Mouse (Mus musculus) limb, embryonic 11.5 days (tissue): ENCODE measurements at regions not wholly inside any gene's neighbourhood (a gene's known extent, or its start where the extent isn't known, plus 50 kb on each side); places are given as distances from the start of the nearest gene placed in this dataset.

Experiments used
- ATAC-seq: fragments of 200-750 bp; cut with Nextera tagmentation; 2 replicates; pipeline ENCODE4 v1.8.0; 2017; ENCODE audit warnings: low read depth; ENCODE audit not compliant: insufficient number of reproducible peaks, low FRiP score, low TSS enrichment
- DNase-seq: peaks from one replicate; pipeline ENCODE4 v3.0.0-alpha.2; 2015; ENCODE audit warnings: low spot score
- H3K27ac ChIP-seq: fragments of 300-500 bp; sonication (generic); replicated peaks from 2 replicates; pipeline ENCODE4 v1.5.1; 2014; ENCODE audit warnings: low read depth, mild to moderate bottlenecking, low read length
- H3K27me3 ChIP-seq: fragments of 300-500 bp; sonication (generic); 2 replicates; pipeline ENCODE4 v1.6.1; 2014; ENCODE audit warnings: mild to moderate bottlenecking, low read length, mixed read lengths; ENCODE audit not compliant: control insufficient read depth, insufficient read depth
- H3K36me3 ChIP-seq: fragments of 300-500 bp; sonication (generic); 2 replicates; pipeline ENCODE4 v1.6.1; 2014; ENCODE audit warnings: mild to moderate bottlenecking, low read length, moderate library complexity, mixed read lengths; ENCODE audit not compliant: control insufficient read depth, insufficient read depth
- H3K4me1 ChIP-seq: fragments of 300-500 bp; sonication (generic); 2 replicates; pipeline ENCODE4 v1.6.1; 2014; ENCODE audit warnings: low read length, mixed read lengths; ENCODE audit not compliant: control insufficient read depth, insufficient read depth
- H3K4me2 ChIP-seq: fragments of 300-500 bp; sonication (generic); 2 replicates; pipeline ENCODE4 v1.6.1; 2014; ENCODE audit warnings: low read depth, mild to moderate bottlenecking, moderate library complexity; ENCODE audit not compliant: severe bottlenecking
- H3K4me3 ChIP-seq: fragments of 300-500 bp; sonication (generic); 2 replicates; pipeline ENCODE4 v1.5.1; 2014; ENCODE audit warnings: low read depth, low read length
- H3K9ac ChIP-seq: fragments of 300-500 bp; sonication (generic); 2 replicates; pipeline ENCODE4 v1.6.1; 2014; ENCODE audit warnings: mild to moderate bottlenecking, low read length
- H3K9me3 ChIP-seq: fragments of 300-500 bp; sonication (generic); 2 replicates; pipeline ENCODE4 v1.6.1; 2016; ENCODE audit warnings: low read length; ENCODE audit not compliant: control insufficient read depth
- WGBS: fragments of 180-500 bp; shearing (Covaris S2); extraction: QIAGEN DNeasy Blood & Tissue Kit; methylation state at CpG from one replicate; pipeline ENCODE4 v1.1.7; 2014; 5-methylcytosine and 5-hydroxymethylcytosine counted together

GRCm38 (mm10) chr10:94999716-95000115 is 55.1 kb upstream of the Plxnc1 start:
- Histone ChIP-seq H3K27me3 (no peaks in the 10 kb centered on the region), H3K9me3 (no peaks in the 10 kb centered on the region), H3K9ac (no peak overlapping the region), H3K4me2 (no peak overlapping the region), H3K36me3 (no peaks in the 10 kb centered on the region), H3K4me1 (no peaks in the 10 kb centered on the region), H3K27ac (no peak overlapping the region), H3K4me3 (no peak overlapping the region)
- 82% methylated on average over 5 of the region's 5 CpGs for WGBS
- ATAC-seq (no peak), DNase-seq (no peak)
